Mouse (Mus musculus): Measurements from ENCODE around the gene Surf2. TPM values are rescaled to one million over a fixed set of nuclear protein-coding genes. Genes with fewer than 3 reads are reported as not detected.

Gene Surf2
- total RNA-seq, 2 experiments from 2014 or later, result 15.9 TPM

DNA sequence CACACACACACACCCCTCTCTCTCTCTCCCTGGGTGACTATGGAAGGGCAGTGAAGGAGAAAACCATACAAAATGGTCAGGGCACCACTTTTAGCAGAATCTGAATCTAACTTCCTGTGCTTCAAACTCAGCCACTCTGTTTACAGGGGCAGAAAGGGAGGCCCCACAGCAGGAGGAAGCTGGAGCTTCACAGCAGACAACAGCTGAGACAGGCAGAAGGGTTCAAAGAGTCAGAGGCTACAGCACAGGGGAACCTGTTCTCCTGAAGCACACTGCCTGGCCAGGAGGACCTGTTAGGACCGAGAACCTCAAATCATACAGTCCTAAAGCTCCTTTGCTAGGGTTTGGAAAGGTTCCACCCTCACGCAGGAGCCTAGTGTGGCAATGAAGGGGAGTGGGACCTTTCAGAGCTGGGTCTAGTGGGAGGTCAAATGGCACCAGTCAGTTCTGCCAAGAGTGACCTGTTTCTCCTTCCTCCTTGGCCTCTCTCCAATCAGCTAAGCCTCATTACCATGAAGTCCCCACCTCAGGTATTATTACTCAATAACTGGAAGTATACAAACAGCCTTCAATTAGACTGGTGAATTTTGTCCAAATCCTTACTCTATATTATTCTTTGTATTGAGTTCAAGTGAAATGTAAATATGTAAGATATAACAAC is 38.7 kb downstream of the Surf2 start:
- intact Hi-C loops (cut with DNase I), result no loop called here

DNA sequence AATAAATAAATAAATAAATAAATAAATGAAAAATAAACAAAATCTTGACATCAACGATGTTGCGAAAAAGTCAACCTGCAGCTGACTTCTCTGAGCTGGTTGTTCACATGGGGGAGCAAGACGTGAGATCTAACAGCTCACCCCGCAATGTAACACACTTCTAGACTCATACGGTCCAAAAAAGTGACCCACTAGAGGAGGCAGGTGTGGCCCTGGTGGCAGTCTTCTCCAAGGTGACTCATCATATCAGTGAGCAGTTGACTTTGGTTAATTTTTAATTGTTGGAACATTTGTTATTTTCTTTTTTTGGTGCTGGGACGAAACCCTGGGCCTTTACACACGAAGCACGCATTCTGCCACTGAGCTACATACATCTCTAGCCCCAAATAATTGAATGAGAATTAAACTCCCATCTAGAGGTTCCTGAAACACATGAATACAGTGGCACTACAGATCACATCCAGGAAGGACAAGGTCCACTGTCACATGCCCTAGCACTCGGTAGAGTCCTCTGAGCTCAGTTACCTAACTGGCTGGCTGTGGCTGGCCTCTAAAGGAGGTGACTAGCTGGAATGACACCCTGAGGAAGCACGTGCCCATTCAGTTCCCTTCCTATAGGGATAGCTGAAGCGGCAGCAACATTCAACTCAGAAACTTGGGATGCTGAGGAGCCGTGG is 40.8 kb downstream of the Surf2 start:
- intact Hi-C loops (cut with DNase I), result no loop called here
- no peak for DNase-seq

More for the DNA sequence above, 38.7 kb downstream of the Surf2 start:
- no peak for DNase-seq

DNA sequence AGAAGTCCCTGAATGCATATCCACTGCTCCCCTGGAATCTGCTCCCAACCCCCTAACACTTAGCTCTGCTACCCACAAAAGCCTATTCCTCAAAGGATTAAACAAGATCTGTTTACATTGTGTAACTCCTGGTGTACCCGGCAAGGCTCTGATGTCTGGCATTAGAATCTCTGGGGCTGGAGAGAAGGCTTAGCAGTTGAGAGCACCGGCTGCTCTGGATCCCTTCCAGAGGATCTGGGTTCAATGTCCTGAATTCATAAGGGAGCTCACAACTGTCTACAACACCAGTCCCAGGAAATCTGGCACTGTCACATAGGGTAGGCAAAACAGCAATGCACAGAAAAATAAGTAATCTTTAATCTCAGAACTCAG is 41.3 kb downstream of the Surf2 start:
- intact Hi-C loops (cut with DNase I), result no loop called here
- no peak for DNase-seq

DNA sequence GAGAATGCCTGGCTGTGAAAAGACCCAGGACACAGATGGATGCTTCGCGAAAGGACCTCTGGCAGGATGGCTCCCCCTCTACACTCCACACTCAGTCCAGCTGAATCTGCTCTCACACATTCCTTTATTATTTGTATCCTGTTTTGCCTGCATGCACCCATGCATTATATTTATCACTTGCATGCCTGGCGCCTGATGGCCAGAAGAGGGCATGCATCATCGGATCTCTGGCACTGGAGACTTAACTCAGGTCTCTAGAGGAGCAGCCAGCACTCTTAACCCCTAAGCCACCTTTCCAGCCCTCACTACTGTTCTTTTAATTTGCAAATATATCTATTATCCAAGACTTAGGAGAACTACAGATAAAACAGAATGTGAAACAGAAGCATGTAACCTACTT is 44.6 kb downstream of the Surf2 start:
- intact Hi-C loops (cut with DNase I), result no loop called here
- DNase-seq, result no peak

- DNase-seq, result peak; percentile 95 to 96
- intact Hi-C loops (cut with DNase I), result loop anchor here (2.0 kb wide), 1 partner anchor 31 kb away; the partner anchor contains the start of gene Surf4
Measured at GRCm38 (mm10) chr2:26963923-26964723, 48.0 kb downstream of the Surf2 start, which contains the start of gene Rexo4. Gene Rexo4 (minus strand): TSS chr2:26964386.

DNA sequence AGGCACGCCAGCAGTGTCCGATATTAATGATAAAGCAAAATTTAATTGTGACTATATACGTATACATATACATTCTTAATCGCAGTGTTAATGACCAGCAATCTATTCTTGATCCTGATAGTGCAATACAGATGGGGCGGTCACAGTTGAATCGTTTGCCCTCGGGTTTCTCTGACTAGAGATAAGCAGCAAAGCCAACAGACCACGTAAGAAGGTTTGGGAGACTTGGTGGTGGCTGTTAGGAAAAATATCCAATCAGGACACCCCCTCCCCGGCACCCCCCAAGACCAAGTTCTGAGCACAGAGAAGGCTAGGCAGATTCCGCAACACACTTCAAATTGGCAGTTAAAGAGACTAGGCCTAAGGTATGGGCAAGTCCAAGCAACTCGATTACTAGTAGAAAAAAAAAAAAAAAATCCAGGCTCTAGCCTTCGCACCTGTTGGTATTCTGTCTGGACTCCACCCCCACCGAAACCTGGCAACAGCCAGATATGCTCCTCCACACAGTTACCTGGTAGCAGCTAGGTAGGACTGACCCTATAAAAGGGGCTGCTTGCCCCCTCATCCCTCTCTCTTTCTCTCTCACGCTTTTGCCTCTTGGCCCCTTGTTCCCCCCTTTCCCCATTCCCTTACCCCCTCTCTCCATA is 48.7 kb downstream of the Surf2 start:
- DNase-seq, result no peak
- intact Hi-C loops (cut with DNase I), result no loop called here

- intact Hi-C loops (cut with DNase I), result no loop called here
- no peak for DNase-seq
Measured at GRCm38 (mm10) chr2:26967262-26967661, 51.1 kb downstream of the Surf2 start.

Other genes starting within 250 kb of the Surf2 start
- not detected for gene Lcn4, start 245.1 kb upstream of the Surf2 start, total RNA-seq (2021)
- not detected for gene Abo, start 51.4 kb upstream of the Surf2 start, total RNA-seq (2021)
- 10 to 100 TPM; 14.7 to 16.8 TPM for gene Surf6, start 13.5 kb upstream of the Surf2 start, total RNA-seq (2021)
- gene Med22, start 5.7 kb upstream of the Surf2 start, total RNA-seq (2021), result 10 to 100 TPM; 29.3 to 37.7 TPM
- 100 to 1,000 TPM; 364 to 371 TPM for gene Rpl7a, start 5.6 kb upstream of the Surf2 start, total RNA-seq (2021)
- gene Surf1, start 163 bp downstream of the Surf2 start, total RNA-seq (2021), result 10 to 100 TPM; 48.0 to 54.1 TPM
- 100 to 1,000 TPM; 103 TPM for gene Surf4, start 17.6 kb downstream of the Surf2 start, total RNA-seq (2021)
- under 1 TPM in 1 of 2 experiments, not detected in 1; 0.31 TPM for gene Stkld1, start 17.7 kb downstream of the Surf2 start, total RNA-seq (2021)
- gene Rexo4, start 48.0 kb downstream of the Surf2 start, total RNA-seq (2021), result 10 to 100 TPM; 13.3 to 14.4 TPM
- not detected for gene Adamts13, start 57.0 kb downstream of the Surf2 start, total RNA-seq (2021)
- 10 to 100 TPM; 29.0 to 36.7 TPM for gene Cacfd1, start 93.6 kb downstream of the Surf2 start, total RNA-seq (2021)
- gene Slc2a6, start 111.6 kb downstream of the Surf2 start, total RNA-seq (2021), result under 1 TPM in 1 of 2 experiments, not detected in 1; 0.14 TPM
- under 1 TPM in 1 of 2 experiments, not detected in 1; 0.22 TPM for gene Mymk, start 155.8 kb downstream of the Surf2 start, total RNA-seq (2021)
- gene Adamtsl2, start 163.0 kb downstream of the Surf2 start, total RNA-seq (2021), result 10 to 100 TPM in 1 of 2 experiments, 1 to 10 TPM in 1; 8.7 to 19.4 TPM
- gene Fam163b, start 226.1 kb downstream of the Surf2 start, total RNA-seq (2021), result under 1 TPM; 0.37 to 0.38 TPM
- 1 to 10 TPM; 2.3 to 2.5 TPM for gene Dbh, start 248.9 kb downstream of the Surf2 start, total RNA-seq (2021)